Mouse (Mus musculus) liver, embryonic 14.5 days (tissue): ENCODE data around the gene Krt25. TPM values are rescaled to one million over a fixed set of nuclear protein-coding genes. Genes with fewer than 3 reads are reported as not detected.

Experiments
- ATAC-seq: fragments of 200-750 bp; cut with Nextera tagmentation; 2 replicates; pipeline ENCODE4 v1.8.0; 2017; ENCODE audit warnings: moderate number of reproducible peaks, mild to moderate bottlenecking, moderate library complexity; ENCODE audit not compliant: insufficient read depth
- DNase-seq, 3 experiments: peaks; one replicate each; pipeline ENCODE4 v3.0.0-alpha.2; 2012 to 2013; ENCODE audit warnings: low read depth in 3 of 3, low spot score in 3 of 3
- H3K27ac ChIP-seq: fragments of 300-500 bp; sonication (generic); 2 replicates; pipeline ENCODE4 v1.5.1; 2014; ENCODE audit warnings: moderate library complexity, mild to moderate bottlenecking, control low read depth, inconsistent platforms
- H3K27me3 ChIP-seq: fragments of 300-500 bp; sonication (generic); 2 replicates; pipeline ENCODE4 v1.6.1; 2014; ENCODE audit warnings: mild to moderate bottlenecking, low read length, moderate library complexity; ENCODE audit not compliant: control insufficient read depth, insufficient read depth
- H3K36me3 ChIP-seq: fragments of 300-500 bp; sonication (generic); replicated peaks from 2 replicates; pipeline ENCODE4 v1.6.1; 2014; ENCODE audit warnings: low read depth; ENCODE audit not compliant: control insufficient read depth, insufficient read depth
- H3K4me1 ChIP-seq, 2 experiments: fragments of 200-500 bp in 1 of 2; fragments of 300-500 bp in 1 of 2; sonication (generic) in 1 of 2; replicated peaks; 2 replicates each; pipeline ENCODE4 v1.6.1; 2012 to 2014; ENCODE audit warnings: antibody characterized with exemption in 1 of 2, inconsistent platforms in 1 of 2, low read length in 1 of 2; ENCODE audit not compliant: control insufficient read depth in 2 of 2, insufficient read depth in 2 of 2
- H3K4me2 ChIP-seq: fragments of 300-500 bp; sonication (generic); 2 replicates; pipeline ENCODE4 v1.6.1; 2014; ENCODE audit warnings: low read depth, mild to moderate bottlenecking, control low read depth, moderate library complexity
- H3K4me3 ChIP-seq, 2 experiments: fragments of 200-500 bp in 1 of 2; fragments of 300-500 bp in 1 of 2; sonication (generic) in 1 of 2; 2 replicates each; pipeline ENCODE4 v1.5.1; 2012 to 2014; ENCODE audit warnings: low read depth in 2 of 2, low read length in 2 of 2, mild to moderate bottlenecking in 2 of 2, control low read depth in 1 of 2, inconsistent platforms in 1 of 2, moderate library complexity in 1 of 2; ENCODE audit not compliant: insufficient read depth in 1 of 2
- H3K9ac ChIP-seq: fragments of 300-500 bp; sonication (generic); replicated peaks from 2 replicates; pipeline ENCODE4 v1.6.1; 2014; ENCODE audit warnings: mild to moderate bottlenecking, control low read depth, moderate library complexity
- H3K9me3 ChIP-seq: fragments of 300-500 bp; sonication (generic); 2 replicates; pipeline ENCODE4 v1.6.1; 2016; ENCODE audit warnings: low read length, mixed read lengths; ENCODE audit not compliant: control insufficient read depth
- CTCF ChIP-seq: IDR thresholded peaks from 2 replicates; pipeline ENCODE4 v1.5.1; 2016; ENCODE audit warnings: antibody characterized with exemption, low read depth, control low read depth
- EP300 ChIP-seq: IDR thresholded peaks from 2 replicates; pipeline ENCODE4 v1.6.1; 2016; ENCODE audit warnings: antibody characterized with exemption, low read depth
- WGBS: fragments of 180-500 bp; shearing (Covaris S2); extraction: QIAGEN DNeasy Blood & Tissue Kit; methylation state at CpG from one replicate; pipeline ENCODE4 v1.1.7; 2014; ENCODE audit not compliant: insufficient replicate concordance; 5-methylcytosine and 5-hydroxymethylcytosine counted together
- polyA plus RNA-seq, 2 experiments: library from polyadenylated mRNA; depleted of rRNA in 1 of 2; stranded (reverse) in 1 of 2; unstranded in 1 of 2; fragments of >200 nt; fragmentation: Nextera tagmentation in 1 of 2; extraction: Ambion mirVana in 1 of 2; gene quantifications; 2 replicates each; pipeline versions ENCODE4 v1.2.1 to v1.2.3; 2012 to 2014

The Krt25 gene
- polyA plus RNA-seq, 2 experiments = not detected

DNA sequence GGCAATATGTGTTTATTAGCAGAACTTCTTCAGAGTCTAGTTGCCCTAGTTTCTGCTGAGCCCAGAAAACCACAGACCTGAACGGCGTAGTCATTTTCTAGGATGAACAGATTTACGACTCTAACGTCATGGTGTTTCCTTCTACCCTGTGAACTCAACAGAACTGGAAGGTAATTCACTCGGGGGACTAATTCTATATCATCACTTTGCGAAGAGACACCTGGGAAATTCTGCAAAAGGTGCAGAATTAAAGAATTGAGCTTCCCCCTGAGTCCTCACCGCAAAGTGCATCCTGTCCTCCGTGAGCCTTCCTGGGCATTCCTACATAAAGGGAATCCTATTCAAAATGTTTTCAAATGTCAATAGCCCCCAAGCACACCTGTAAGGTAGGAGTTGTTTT is 38.7 kb upstream of the Krt25 start:
- WGBS = 56% methylated on average over 8 of the region's 8 CpGs

DNA sequence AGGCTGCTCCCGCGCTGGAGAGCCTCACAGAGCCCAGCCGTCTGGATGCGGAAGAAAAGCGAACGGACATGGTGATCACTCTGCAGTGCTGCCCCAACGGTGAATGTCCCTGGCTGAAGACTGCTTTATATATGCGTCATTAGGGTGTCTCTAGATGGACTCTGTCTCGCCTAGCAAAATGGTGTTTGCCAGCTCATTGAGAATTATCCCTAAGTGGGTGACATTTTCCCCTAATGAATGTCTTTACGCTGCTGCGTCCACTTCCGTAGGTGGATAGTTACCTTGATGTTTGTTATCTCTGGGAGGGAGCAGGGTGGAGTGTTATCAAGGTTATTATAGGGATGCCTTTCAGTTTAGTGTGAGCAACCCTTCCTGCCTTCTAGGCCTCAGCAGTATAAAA is 28.3 kb upstream of the Krt25 start, which contains the start of gene Krt27:
Krt27 (minus strand) TSS at position 101 of the 400 bp plus-strand sequence.
- no peak within 1 kb of the TSS for H3K27ac ChIP-seq
- H3K9me3 ChIP-seq = no peaks in the 10 kb centered on the region
- no peak within 1 kb of the TSS for H3K4me3 ChIP-seq
- ATAC-seq (no peak), DNase-seq (no peak)
- no peaks in the 10 kb centered on the region for H3K4me1 ChIP-seq
- H3K27me3 ChIP-seq = no peaks in the 10 kb centered on the region
- H3K9ac ChIP-seq = no peak within 1 kb of the TSS
- no peaks in the 10 kb centered on the region for H3K36me3 ChIP-seq
- no peak for TF ChIP-seq EP300
- TF ChIP-seq CTCF = no peak
- 69% methylated on average over 12 of the region's 12 CpGs for WGBS
- H3K4me2 ChIP-seq = no peak within 1 kb of the TSS

More for the DNA sequence above, 38.7 kb upstream of the Krt25 start:
- Histone ChIP-seq H3K27ac (no peak overlapping the region), H3K4me3 (no peak overlapping the region), H3K9me3 (no peaks in the 10 kb centered on the region), H3K4me2 (no peak overlapping the region), H3K36me3 (no peaks in the 10 kb centered on the region), H3K27me3 (no peaks in the 10 kb centered on the region), H3K9ac (no peak overlapping the region), H3K4me1 (no peaks in the 10 kb centered on the region)
- ATAC-seq (no peak), DNase-seq (no peak)
- TF ChIP-seq EP300 (no peak), CTCF (no peak)

DNA sequence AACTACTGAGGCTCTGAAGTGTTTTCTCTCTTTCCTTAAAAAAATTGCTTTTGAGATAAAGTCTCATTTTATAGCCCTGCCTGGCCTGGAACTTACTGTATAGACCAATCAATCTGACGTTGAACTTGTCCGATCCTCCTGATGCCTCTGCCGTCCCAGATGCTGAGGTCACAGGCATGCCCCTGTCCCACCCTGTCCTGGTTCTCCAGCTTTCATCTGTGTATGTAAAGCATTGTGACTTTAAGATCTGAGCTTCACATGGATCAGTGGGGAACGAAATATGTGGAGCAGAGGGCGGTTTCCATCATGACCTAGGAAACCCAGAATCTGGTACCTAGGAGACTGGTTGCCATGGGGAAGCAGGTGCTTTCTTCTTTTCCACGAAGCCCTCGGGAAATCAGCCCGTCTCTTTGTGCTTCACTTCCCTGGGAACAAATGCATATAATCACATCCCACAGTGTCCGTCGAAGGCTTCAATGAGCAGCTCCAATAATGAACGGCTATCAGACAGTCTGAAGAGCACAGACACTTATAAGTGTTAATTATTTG is 16.6 kb upstream of the Krt25 start:
- TF ChIP-seq CTCF (no peak), EP300 (no peak)
- H3K36me3 ChIP-seq = no peaks in the 10 kb centered on the region
- no peak overlapping the region for H3K9ac ChIP-seq
- H3K9me3 ChIP-seq = no peaks in the 10 kb centered on the region
- WGBS = 69% methylated on average over 11 of the region's 11 CpGs
- H3K4me2 ChIP-seq = no peak overlapping the region
- H3K4me1 ChIP-seq = no peaks in the 10 kb centered on the region
- H3K27ac ChIP-seq = no peak overlapping the region
- DNase-seq (no peak), ATAC-seq (no peak)
- H3K4me3 ChIP-seq = no peak overlapping the region
- H3K27me3 ChIP-seq = no peaks in the 10 kb centered on the region

DNA sequence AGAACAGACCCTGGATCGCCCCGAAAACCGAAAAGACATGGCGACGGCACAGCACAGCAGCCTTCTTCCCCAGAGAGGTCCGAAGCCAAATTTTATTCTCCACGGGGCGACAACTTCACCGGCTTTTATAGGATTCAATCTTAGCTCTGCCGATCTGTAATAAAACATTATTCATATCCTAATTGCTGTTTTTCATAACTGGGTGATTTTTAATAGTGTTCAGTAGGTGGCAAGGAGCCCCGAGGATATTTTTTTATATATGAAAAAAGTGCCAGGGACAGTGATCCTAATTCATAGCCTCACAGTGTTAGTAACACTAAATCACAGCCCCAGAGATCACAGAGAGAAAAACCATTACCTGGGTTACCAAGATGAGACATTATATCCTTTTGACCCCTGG is 15.1 kb upstream of the Krt25 start, which contains the start of gene Krt26:
Krt26 (minus strand) TSS at position 101 of the 400 bp plus-strand sequence.
- no peak for TF ChIP-seq CTCF
- 80% methylated on average over 11 of the region's 11 CpGs for WGBS
- H3K4me1 ChIP-seq = no peaks in the 10 kb centered on the region
- no peak within 1 kb of the TSS for H3K9ac ChIP-seq
- ATAC-seq = no peak
- H3K27me3 ChIP-seq = no peaks in the 10 kb centered on the region
- H3K4me3 ChIP-seq = no peak within 1 kb of the TSS
- DNase-seq = no peak
- no peak within 1 kb of the TSS for H3K27ac ChIP-seq
- no peaks in the 10 kb centered on the region for H3K36me3 ChIP-seq
- no peak within 1 kb of the TSS for H3K4me2 ChIP-seq
- H3K9me3 ChIP-seq = no peaks in the 10 kb centered on the region

GRCm38 (mm10) chr11:99333426-99333825 is 10.7 kb upstream of the Krt25 start:
- H3K4me3 ChIP-seq = no peak overlapping the region
- H3K4me1 ChIP-seq = no peaks in the 10 kb centered on the region
- no peak overlapping the region for H3K9ac ChIP-seq
- DNase-seq (no peak), ATAC-seq (no peak)
- TF ChIP-seq EP300 (no peak), CTCF (no peak)
- H3K27ac ChIP-seq = no peak overlapping the region
- H3K27me3 ChIP-seq = no peaks in the 10 kb centered on the region
- 65% methylated on average over 13 of the region's 13 CpGs for WGBS
- H3K36me3 ChIP-seq = no peaks in the 10 kb centered on the region
- no peaks in the 10 kb centered on the region for H3K9me3 ChIP-seq
- no peak overlapping the region for H3K4me2 ChIP-seq
